Mouse (Mus musculus) cerebellum, adult (tissue): ENCODE measurements around the gene Anp32e.
"Not testable (repeated sequence)": the region's sequence is repeated elsewhere in the genome, so short reads cannot be mapped to it uniquely, and the experiment has no call there.

Source experiments
- ATAC-seq: cut with Nextera tagmentation; 2 replicates; pipeline ENCODE4 v1.9.2; 2017; ENCODE audit warnings: mild to moderate bottlenecking, moderate library complexity, mixed read lengths; ENCODE audit not compliant: insufficient number of reproducible peaks, low FRiP score, low TSS enrichment

Anp32e gene

GRCm38 (mm10) chr3:95969277-95969676 lies 40.2 kb downstream of the Anp32e start:
- ATAC-seq, result no peak

- ATAC-seq, result not testable (repeated sequence)
Observed at GRCm38 (mm10) chr3:95970661-95971060, 41.6 kb downstream of the Anp32e start.

- no peak for ATAC-seq
Observed at GRCm38 (mm10) chr3:95972251-95972872, 43.3 kb downstream of the Anp32e start.

GRCm38 (mm10) chr3:95972873-95973634 lies 44.0 kb downstream of the Anp32e start:
- ATAC-seq, result no peak

- no peak for ATAC-seq
Observed at GRCm38 (mm10) chr3:95977079-95977478, 48.0 kb downstream of the Anp32e start.

- not testable (repeated sequence) for ATAC-seq
Observed at GRCm38 (mm10) chr3:95977587-95977986, 48.5 kb downstream of the Anp32e start.

GRCm38 (mm10) chr3:95978265-95978664 lies 49.2 kb downstream of the Anp32e start:
- ATAC-seq, result no peak

- ATAC-seq, result no peak
Observed at GRCm38 (mm10) chr3:95980276-95980970, 51.4 kb downstream of the Anp32e start.

GRCm38 (mm10) chr3:95982129-95982528 lies 53.1 kb downstream of the Anp32e start:
- ATAC-seq, result no peak

- peak; percentile 83 for ATAC-seq
Observed at GRCm38 (mm10) chr3:95985209-95986000, 56.4 kb downstream of the Anp32e start.

- ATAC-seq, result no peak
Observed at GRCm38 (mm10) chr3:95986001-95986622, 57.1 kb downstream of the Anp32e start.

- no peak for ATAC-seq
Observed at GRCm38 (mm10) chr3:95986984-95987383, 57.9 kb downstream of the Anp32e start.

- ATAC-seq, result no peak
Observed at GRCm38 (mm10) chr3:95987386-95988110, 58.5 kb downstream of the Anp32e start.

GRCm38 (mm10) chr3:95988138-95988537 lies 59.1 kb downstream of the Anp32e start:
- no peak for ATAC-seq

- no peak for ATAC-seq
Observed at GRCm38 (mm10) chr3:95988969-95989368, 59.9 kb downstream of the Anp32e start.

- ATAC-seq, result no peak
Observed at GRCm38 (mm10) chr3:95990413-95990941, 61.4 kb downstream of the Anp32e start.

GRCm38 (mm10) chr3:95992990-95993603 lies 64.1 kb downstream of the Anp32e start:
- ATAC-seq, result no peak

- ATAC-seq, result peak; percentile 32; the same call in 1 of the 2 replicates
Observed at GRCm38 (mm10) chr3:95993881-95994280, 64.8 kb downstream of the Anp32e start.

- ATAC-seq, result no peak
Observed at GRCm38 (mm10) chr3:95994381-95994846, 65.4 kb downstream of the Anp32e start.
